Mouse (Mus musculus) 3134 (cell line): ENCODE data around the gene Gcnt2.
"Not testable (repeated sequence)": the region's sequence is repeated elsewhere in the genome, so short reads cannot be mapped to it uniquely, and the experiment has no call there.

Experiments used
- DNase-seq: peaks from one replicate; pipeline ENCODE4 v3.0.0-alpha.2; 2011; ENCODE audit warnings: low spot score; ENCODE audit not compliant: insufficient read length; ENCODE audit errors: extremely low read depth

Gene Gcnt2

DNA sequence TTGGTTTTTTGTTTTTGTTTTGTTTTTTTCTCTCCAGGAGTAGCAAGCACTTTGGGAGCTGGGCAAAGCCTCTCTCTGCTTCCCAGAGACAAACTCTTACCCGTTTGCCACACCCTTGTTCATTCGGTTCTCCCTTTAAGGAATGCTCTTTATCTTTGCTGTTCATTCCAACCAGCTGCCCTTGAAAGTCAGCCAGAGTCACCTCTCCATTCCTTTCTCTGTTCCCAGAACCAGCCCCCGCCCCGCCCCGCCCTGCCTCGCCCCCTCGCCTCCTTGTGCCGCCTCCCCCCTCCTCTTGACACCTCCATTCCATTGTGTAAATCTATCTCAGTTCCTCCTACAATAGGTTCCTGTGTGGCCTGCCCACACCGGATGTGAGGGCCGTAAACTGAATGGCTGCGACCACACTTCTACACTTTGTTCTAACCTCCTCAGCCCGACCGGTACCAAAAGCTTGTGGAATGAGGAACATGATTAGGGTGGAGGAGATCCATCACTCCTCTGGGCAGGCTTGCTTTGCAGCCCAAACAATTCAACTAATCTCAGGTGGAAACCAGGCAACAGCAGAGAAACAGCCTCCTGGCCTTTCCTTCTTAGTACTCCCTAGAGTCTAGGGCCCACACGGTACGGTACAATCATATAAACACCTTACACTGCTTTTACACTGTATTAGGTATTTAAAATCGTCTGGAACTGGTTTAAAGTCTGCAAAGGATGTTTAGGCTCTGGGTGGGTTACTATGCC, 9.5 kb downstream of the Gcnt2 start:
- no peak for DNase-seq

DNA sequence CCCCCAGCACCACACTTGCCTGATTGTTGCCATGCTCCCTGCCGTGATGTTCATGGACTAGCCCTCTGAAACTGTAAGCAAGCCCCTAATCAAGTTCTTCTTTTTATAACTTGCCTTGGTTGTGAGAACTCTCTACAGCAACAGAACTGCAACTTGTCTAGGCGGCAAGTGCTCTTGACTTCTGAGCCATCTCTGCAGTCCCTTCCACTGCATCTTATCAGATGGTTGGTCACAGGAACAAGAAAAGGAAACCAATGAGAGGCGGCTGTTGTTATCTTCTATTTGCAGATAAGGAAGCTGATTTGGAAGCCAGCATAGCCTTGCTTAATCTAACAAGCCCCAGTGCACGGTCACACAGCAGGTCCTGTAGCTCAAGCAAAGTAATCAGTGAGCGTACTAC, 14.5 kb downstream of the Gcnt2 start:
- DNase-seq: no peak

DNA sequence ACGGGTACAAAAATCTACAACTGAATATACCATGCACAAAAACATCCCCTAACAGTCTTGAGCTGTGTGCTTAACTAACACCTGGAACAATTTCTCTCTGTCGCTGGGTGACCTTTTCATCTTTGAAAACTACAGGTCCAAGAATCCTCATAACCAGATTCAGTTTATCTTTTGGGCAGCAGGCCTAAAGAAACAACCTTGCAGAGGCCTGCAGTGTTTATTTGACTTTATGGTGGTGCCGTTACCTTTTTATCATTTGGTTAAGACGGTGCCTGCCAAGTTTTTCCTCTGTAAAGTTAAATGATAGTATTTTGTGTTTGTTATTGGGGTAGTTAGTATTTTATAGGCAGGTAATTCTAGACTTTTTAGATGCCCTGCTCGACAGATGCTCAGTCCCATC, 15.9 kb downstream of the Gcnt2 start:
- DNase-seq: no peak

DNA sequence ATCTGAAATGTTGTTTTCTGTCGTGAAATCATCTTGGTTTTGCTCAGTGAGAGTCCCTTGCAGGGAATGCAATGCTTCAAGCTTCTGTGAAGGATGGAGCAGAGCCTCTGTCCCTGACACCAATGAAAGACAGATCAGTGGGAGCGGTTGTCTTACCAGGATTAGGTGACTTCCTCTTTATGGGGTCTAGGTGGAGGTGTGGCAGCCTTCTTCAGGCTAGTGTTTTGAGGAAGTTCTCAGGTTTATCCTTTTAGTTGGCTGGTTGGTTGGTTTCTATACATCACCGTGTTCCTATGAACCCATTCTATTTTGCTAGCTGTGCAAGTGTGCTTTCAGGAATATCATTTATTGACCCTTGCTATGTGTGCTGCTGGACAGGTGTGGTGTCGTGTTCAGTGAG, 18.0 kb downstream of the Gcnt2 start:
- no peak for DNase-seq

DNA sequence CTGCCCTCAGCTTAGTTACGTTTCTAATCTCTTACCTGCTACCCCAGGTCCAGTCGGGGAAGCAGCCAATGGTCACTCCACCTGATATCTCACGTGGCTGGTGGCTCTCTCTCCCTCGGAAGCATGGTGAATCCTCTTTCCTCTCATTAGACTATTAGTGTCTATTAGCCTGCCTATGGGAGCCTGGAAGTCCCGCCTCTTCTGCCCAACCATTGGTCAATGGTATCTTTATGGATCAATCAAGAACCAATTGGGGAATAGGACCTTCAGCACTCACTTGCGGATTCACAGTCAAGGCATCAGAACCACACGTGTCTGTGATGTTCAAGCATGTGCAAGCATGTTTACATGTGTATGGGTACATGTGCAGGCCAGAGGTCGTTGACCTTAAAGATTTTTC, 21.0 kb downstream of the Gcnt2 start:
- DNase-seq: no peak

DNA sequence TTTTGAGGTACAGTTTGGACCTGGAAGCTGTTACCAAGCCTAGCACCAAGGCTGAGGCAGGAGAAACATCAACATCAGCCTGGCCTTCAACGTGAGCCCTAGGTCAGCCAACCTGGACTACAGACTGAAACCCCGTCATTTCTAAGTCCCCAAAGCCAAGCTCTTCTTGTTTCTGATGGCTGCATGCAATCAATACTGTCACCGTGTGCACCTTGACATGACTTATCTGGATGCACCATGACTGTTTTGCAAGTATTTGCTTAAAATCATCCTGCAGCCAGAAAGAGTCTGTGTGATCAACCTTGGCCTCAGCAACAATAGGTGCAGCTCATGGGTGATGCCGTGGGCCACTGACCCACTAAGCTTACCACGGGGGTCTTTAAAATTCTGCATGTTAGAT, 23.1 kb downstream of the Gcnt2 start:
- no peak for DNase-seq

DNA sequence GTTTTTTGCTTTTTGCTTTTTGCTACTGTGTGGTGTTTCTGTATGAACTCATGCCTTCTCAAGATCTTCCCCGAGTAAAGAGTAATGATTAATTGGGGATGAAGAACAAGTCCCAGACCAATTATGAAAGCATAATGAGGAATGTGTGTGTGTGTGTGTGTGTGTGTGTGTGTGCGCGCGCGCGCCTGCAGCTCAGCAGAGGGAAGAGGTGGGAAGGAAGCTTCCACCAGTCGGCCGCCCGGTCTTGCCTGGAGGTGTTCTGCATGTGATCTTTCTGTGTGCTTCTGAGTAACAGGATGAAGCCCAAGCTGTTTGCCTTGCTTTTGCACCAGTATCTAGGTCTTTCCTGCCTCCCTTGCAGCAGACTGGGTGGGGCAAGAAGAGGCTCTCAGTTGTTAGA, 24.3 kb downstream of the Gcnt2 start:
- DNase-seq: no peak

DNA sequence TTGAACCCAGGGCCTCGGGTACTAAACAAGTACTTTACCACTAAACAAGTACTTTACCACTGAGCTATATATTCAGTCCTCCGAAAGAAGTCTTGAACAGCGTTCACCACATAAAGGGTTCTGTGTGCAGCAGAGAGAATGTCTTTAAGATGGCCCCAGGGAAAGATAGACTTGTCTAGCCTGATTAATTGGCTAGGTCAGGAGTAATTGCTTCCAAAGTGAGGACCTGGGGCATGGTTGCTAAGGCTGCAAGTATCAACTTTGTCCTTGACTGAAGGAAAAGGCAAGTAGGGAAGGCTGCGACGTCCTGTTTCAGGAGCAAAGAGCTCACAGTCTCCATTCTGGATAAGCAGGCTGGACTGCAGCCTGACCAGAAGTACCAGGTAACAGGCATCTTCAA, 25.3 kb downstream of the Gcnt2 start:
- no peak for DNase-seq

DNA sequence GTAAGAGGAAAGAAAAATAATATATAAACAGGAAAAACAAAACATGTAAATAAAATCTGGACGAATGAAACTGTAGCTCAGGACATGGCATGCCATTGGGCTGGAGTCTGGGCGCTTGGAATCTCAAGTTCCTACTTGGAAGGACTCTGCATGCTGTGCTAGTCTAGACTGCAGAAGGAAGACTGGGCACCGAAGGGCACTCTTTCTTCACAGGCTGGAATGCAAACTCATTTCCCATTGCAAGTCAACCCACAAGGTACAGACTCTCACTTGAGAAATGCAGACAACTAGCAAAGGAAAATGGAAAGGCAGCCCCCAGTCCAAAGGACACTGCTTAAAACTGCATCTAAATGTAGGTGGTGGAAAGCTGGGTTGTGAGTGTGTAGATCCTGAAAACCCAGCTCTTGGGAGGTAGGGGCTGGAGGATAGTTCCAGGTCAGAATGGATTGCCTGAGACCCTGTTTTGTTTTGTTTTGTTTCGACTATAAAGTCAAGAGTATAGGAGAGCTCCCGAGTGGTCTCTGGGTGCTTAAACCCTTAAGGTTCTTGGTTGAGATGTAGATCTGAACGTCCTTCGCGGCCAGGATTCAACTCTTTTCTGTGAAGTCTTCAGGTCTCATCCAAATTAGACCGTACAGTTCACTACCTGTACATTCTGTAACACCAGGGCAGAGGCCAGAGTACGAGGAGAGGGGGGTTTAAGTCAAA, 26.5 kb downstream of the Gcnt2 start:
- no peak for DNase-seq

DNA sequence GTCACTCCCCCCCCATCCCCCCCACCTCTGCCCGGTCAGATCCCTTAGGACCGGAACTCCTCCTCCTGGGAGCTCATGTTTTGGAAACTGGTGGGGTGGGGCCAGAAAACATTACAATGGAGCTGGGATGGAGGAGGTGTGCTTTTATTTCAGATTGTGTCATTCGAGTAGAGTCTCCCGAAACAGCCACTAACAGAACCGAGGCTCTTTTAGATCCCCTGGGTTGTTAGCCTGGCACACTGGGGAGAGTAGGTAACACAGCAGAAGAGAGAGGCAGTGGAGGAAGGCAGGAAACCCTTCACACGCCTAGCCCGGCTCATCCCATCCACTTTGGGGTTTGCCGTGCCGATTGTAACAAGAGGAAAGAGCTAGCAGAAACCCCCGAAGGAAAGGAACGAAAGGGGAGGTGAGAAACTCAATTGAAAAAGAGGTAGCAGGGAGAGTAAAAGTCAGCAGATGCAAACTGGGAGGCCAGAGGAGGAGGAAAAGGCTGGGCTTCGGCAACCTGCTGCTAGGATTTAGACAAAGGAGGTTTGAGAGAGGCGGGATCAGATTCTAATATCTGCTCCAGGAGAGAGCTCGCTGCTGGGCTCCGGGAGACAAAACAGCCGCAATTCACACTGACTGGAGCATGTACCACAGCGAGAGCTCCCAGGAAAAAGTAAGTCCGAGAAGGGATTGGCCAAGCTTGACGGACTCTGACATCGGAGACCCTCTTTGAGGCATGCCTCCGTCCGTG, 27.3 kb downstream of the Gcnt2 start:
- DNase-seq: no peak

DNA sequence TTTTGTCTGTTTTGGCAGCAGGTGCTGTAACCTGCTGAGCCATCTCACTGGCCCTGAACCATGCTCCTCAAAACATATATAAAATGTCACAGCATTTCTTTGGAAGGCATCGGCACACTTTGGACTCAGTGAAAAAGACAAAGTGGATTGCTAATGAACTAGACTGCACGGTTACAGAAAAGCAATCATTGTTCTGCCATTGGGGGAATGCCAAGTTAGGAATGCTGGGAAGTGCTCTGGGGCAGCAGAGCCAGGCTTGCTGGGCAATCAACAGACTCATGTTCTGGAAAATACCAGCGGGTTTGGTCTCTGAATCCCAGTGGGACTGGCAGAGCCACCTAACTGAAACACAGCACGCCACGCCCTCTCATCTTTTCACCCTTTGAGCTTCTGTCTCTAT, 31.0 kb downstream of the Gcnt2 start:
- DNase-seq: no peak

DNA sequence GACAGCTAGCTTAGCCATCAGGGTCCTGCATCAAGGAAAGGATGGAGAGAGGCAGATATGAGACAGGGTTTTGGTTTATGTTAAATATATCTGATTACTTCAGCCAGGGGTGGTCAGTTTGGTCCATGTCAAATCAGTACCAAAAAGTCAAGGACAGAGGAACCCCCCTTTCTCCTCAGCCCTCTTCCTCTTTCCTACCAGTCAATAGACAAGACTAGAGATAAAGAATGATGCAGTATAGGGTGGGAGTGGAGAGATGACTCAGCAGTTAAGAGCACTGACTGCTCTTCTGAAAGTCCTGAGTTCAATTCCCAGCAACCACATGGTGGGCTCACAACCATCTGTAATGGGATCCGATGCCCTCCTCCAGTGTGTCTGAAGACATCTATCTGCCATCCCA, 31.8 kb downstream of the Gcnt2 start:
- not testable (repeated sequence) for DNase-seq

DNA sequence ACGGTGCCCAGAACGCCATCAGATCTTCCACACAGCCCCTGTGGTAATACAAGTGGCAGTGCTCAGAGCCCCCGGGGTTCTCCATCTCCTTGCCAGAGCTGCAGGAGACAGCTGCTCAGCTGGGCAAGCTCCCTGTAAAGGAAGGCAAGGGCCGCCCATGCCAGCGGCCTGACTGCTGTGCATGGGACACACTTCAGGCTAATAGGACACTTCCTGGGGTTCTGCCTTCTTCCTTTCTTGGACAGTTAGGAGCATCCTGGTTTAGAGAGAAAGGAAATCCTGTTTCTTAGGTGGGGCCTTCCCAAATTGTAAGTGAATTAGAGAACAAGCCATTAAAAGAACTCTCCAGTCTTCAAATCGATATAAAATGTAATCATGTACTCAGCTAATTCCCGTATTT, 32.5 kb downstream of the Gcnt2 start:
- DNase-seq: no peak

DNA sequence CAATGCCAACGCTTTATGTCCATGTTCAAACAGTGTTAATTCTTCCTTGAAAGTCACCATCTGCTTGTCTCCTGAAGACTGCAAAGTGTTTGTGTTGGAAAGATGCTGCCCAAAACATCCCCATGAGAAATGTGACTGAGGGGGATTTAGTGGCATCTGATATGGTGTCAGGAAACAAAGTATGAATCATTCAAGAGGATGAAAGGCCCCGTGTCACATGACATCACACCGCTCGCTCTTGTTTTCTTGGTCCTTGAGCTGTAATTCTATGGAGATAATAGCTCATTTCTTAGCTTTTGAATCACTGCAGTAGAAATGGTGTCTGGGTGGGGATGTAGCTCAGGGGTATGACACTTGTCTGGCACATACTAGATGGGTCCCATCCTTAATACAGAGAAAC, 33.0 kb downstream of the Gcnt2 start:
- no peak for DNase-seq

DNA sequence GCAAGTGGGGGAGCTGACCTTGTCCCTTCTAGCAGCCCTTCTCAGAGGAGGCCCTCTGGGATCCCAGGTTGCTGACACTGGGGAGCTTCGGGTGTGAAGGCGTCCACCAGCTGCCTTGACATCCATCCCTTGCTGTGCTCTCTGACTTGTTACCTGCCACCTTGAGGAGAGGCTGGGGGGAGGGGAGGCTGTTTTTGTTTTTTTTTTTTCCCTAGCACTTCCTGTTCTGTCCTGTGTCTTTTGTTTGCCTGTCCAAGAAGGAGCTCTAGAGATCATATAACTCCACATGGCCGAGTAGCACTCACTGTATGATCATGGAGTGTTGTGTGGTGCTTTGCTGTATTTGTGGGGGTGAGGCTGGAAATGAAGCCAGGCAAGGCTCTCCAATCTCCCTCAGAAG, 34.0 kb downstream of the Gcnt2 start:
- no peak for DNase-seq

DNA sequence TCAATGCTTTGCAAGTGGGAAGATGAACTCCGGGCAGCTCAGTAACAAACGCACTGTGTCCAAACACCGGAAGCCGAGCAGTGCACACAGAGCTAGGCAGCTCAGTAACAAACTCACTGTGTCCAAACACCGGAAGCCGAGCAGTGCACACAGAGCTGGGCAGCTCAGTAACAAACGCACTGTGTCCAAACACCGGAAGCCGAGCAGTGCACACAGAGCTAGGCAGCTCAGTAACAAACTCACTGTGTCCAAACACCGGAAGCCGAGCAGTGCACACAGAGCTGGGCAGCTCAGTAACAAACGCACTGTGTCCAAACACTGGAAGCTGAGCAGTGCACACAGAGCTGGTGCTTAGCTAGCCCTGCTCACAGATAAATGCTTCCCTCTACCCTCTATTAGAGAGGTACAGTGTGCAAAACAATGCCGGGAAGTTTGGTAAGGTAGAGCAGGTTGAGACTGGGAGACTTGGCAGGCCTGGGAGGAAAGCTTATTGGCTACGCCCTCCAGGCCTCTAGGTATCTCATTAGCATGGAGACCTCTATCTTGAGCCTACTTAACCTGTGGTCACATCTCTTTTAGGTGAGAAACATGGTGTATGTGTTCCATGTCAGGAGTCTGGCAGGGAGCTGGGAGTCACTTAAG, 38.6 kb downstream of the Gcnt2 start:
- DNase-seq: not testable (repeated sequence)

DNA sequence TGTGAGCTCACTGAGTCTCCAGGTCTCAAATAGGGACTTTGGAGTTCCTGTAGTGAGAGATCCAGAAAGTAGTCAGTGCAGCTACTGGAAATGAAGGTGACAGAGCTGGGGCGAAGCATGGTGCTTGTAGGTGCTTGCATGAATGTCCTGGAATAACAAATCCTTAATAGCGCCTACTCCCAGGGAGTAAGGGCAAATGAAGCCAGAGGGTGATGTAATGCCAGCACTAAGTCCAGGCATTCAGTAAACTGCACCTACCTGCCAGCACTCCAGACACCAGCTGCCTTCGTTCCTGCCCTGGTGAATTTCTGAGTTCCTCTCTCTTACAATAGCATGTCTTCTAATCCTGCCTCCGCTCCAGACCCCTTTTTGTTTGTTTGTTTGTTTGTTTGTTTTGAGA, 39.1 kb downstream of the Gcnt2 start:
- DNase-seq: no peak

DNA sequence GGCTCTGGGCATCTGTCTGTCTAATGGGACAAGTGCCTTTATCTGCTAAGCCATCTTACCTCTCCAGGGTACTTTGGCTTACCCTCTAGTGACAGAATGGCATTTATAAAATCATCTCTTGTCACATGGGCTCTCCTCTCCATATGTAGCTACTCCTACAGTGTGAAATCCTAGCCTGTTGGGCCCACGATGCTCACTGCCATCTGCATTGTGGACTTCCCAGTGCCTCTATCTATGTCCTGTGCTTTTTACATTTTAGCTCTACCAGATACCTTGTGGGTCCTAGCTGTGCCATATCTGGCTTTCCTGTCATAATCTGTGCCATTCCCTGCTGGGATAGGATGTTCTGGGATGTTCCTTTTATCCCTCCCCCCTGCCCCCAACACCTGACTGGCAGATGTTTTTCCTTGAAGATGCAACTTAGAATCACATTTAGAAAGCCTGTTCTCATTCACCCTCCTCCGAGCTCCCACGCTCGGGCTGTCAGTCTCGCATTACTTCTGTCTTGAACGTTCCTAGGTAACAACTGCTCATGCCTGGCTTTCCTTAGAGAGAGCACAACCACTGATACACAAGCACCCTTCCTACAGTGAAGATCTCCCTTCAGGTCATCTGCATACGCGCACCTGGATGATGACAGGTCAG, 39.9 kb downstream of the Gcnt2 start:
- DNase-seq: no peak

DNA sequence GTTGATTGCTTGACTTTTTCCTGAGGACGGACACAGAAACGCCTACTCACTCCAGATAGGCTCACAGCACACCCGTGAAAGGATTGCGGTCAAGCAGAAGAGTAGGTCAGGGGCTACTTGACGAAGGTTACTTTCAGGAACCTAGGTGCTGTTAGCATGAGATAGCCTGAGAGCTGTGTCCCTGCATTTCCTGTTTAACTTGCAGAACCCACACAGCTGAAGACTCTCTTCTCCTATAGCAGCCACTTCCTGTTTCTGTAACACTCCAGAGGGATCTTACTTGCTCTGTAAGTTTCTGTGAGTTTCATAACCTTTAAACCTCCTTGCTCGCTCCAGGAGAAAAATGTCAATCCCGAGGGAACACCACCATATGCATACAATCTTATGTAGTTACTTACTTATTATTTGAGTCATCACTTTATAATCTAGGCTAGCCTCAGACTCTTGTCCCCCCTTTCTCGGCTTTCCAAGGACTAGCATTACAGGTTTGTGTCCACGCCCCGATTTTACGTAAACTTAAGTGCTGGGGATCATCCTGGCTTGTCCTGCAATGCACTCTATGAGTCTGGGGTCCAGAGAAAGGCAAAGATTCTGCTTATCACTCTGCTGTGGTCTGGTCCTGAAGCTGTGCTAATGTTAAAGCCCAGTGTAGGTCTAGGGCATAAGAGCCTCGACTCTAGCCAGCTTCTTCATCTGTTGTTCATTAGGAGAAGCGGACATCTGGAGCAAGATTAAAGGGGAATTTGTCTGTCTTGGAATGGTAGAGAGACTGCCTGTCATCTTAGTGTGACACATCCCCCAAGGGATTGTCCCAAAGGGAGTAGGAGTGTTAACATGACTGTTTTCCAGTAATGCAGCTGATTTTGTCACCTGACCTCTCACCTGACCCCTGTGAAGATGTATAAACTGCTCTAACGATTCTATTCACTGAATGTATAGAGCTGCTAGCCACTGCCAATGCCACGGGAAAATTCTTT, 40.7 kb downstream of the Gcnt2 start:
- DNase-seq: no peak

DNA sequence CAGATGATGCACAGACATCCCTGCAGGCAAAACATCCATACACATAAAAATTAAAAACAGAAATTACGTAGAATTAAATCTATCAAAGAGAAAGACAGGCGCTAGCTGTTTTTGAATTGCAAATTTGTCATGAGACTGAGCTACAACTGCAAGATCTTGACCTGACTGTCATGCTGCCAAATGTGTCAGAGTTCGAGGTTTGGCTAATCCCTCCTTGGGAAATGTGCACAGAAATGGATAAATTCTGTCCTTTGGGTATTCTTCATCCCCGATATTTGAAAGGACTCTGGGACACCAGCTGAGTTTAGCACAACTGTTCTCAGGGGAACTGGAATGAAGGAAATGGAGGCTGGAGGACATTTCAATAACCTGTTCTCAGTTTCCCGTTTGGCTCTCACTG, 41.7 kb downstream of the Gcnt2 start:
- DNase-seq: no peak
